Mouse (Mus musculus) kidney, postnatal 4 days (tissue): ENCODE measurements around the gene Brms1.
"Not testable (repeated sequence)": the region's sequence is repeated elsewhere in the genome, so short reads cannot be mapped to it uniquely, and the experiment has no call there.

ENCODE experiments used
- DNase-seq, 2 experiments: peaks; one replicate each; pipeline ENCODE4 v3.0.0; 2021; ENCODE audit warnings: mixed read lengths in 2 of 2

The Brms1 gene

DNA sequence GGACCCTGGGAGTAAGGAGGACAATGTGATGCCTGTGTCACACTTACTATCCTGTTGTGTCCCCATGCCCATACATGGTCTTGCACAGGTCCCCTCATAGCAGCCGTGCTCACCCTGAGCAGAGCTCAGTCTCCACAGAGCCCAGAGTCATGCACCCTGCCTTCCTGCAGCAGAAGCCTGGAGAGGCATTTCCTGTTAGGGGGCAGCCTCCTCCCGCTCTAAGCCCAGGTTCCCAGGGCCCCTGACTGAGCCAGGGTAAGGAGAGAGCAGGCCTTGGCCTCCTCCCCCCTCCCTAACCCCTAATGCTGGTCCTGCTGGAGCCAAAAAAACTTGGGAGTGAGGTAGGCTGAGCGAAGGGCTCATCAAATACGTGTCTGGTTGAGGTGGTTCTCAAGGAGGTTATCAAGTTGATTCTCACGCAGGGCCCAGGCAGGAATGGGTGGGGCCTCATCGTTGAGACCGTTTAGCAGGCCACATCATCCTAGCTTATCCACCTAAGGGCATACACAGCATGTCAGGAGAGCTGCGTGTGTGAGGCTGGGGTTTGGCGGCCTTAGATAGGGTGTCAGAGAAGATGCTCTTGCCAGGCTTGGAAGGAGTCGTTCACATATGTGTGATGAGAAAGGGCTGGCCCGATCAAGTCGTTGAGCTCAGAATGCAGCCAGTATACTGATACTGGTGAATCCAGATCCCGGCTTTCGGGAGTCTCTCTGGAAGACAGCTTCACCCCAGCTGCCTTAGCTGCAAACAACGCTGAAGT is 26.1 kb downstream of the Brms1 start:
- peak in 1 of 2 experiments; percentile 40 for DNase-seq

DNA sequence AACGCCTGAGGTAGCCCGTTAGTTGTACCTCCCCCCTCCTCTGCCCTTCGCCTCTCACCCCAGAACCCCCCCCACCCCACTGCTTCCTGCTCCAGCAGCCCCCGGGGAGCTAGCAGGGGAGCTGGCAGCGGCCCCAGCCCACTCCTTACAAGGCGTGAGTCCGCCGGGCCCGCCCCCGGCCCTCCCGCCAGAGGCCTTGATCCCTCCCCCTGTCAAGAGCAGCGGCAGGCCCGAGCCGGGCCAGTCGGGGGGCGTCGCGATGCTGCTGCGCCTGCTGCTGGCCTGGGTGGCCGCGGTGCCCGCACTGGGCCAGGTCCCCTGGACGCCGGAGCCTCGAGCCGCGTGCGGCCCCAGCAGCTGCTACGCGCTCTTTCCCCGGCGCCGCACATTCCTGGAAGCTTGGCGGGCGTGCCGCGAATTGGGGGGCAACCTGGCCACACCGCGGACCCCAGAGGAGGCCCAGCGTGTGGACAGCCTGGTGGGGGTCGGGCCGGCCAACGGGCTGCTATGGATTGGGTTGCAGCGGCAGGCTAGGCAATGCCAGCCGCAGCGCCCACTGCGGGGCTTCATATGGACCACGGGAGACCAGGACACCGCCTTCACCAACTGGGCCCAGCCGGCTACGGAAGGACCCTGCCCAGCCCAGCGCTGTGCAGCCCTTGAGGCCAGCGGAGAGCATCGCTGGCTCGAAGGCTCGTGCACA is 26.9 kb downstream of the Brms1 start, which contains the start of gene Cd248:
Cd248 (plus strand) TSS at position 212 of the 703 bp plus-strand sequence.
- peak; percentile 86 to 92 for DNase-seq

DNA sequence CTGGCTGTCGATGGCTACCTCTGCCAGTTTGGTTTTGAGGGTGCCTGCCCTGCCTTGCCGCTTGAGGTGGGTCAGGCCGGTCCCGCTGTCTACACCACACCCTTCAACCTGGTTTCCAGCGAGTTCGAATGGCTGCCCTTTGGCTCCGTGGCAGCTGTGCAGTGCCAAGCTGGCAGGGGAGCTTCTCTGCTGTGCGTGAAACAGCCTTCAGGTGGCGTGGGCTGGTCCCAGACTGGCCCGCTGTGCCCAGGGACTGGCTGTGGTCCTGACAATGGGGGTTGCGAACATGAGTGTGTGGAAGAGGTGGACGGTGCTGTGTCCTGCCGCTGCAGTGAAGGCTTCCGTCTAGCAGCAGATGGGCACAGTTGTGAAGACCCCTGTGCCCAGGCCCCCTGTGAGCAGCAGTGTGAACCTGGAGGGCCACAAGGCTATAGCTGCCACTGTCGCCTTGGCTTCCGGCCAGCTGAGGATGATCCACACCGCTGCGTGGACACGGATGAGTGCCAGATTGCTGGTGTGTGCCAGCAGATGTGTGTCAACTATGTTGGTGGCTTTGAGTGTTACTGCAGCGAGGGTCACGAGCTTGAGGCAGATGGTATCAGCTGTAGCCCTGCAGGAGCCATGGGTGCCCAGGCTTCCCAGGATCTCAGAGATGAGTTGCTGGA is 27.5 kb downstream of the Brms1 start:
- DNase-seq, result peak; percentile 52 to 56

DNA sequence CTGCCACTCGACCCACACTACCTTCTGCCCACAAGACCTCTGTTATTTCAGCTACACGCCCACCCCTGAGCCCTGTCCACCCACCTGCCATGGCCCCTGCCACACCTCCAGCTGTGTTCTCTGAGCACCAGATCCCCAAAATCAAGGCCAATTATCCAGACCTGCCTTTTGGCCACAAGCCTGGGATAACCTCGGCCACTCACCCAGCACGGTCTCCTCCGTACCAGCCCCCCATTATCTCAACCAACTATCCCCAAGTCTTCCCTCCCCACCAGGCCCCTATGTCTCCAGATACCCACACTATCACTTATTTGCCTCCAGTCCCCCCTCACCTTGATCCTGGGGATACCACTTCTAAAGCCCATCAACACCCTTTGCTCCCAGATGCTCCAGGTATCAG is 28.3 kb downstream of the Brms1 start:
- no peak for DNase-seq

DNA sequence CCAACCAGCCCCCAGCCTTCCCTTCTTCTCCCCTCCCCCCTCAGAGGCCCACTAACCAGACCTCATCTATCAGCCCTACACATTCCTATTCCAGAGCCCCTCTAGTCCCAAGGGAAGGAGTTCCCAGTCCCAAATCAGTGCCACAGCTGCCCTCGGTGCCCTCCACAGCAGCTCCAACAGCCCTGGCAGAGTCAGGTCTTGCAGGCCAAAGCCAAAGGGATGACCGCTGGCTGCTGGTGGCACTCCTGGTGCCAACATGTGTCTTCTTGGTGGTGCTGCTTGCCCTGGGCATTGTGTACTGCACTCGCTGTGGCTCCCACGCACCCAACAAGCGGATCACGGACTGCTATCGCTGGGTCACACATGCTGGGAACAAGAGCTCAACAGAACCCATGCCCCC is 28.8 kb downstream of the Brms1 start:
- no peak for DNase-seq

DNA sequence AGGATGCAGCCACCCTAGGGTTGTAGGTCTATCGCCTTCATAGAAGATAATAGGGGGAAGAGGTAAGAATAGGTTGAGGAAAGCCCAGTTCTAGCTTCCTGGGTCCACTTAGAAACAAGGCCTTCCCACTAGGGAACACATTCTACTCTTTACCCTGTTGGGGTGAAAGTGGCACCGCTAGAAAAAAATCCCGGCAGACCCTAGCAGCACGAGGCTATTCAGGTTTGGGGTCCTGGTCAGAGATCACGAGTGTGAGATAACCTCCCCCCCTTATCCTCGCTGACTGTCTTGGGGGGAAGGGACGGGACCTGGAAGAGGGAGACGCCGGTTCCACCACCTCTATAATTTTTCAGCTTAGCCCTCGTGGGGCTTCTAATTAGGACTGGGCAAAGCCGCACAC is 29.9 kb downstream of the Brms1 start:
- no peak for DNase-seq

DNA sequence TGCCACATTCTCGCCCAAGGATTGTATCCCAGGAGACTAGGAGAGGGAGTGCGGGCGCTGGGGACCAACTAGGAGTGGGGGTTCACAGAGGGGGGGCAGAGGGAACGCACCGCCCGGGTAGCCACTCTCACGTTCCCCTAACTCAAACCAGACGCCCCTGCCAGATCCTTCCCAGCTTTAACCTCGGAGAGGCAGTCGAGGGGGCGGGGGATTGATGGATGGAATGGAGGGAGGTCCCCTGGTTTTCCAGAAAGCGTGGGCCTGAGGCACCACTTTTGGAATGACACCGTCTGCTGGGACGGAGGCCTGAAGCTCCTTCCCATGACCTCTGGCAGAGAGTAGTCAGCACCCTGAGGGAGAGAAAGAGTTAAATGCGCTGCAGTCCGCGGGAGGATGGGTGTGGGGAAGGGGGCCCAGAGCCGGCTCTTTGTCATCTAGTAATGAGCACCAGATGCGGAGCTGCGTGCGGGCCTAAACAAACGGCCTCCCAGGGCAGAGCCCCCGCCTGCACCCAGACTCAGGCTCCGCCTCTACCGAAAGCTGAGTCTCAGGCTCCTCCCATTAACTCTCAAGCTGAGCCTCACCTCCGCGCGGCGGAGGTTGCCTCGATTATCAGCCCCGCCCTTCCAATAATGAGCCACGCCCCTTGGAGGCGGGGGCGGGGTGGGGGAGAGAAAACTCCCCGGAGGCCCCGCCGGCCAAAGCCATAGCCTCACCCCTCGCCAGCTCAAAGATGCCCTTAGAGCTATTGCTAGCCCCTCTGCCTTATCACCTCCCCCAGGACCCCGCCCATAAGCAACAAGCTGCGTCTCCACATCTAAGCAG is 30.6 kb downstream of the Brms1 start:
- peak; percentile 83 to 89 for DNase-seq

DNA sequence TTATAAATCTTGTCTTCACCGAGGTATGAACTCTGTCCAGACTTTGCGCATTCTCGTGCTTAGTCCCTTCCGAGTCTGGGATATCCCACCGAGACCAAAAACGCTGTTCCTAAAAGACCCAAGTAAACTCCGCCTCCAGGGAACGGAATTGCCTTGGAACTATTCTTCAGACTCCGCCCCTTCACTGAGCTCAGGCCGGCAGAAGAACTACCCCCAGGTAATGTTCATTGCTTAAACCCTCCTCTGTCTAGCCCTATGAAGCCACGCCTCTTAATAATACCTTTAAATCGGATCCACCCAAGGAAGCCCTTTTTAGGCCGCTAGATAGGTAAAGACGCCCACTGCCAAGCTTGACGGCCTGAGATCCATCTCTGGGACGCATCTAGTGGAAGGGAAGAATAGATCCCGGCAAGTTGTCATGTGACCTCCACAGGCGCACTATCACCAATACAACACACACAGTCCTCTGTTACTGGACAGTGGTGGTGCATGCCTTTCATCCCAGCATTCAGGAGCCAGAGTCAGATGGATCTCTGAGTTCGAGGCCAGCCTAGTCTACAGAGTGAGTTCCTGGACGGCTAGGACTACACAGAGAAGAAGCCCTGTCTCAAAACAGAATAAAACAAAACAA is 31.4 kb downstream of the Brms1 start:
- peak in 1 of 2 experiments; percentile 59 for DNase-seq

DNA sequence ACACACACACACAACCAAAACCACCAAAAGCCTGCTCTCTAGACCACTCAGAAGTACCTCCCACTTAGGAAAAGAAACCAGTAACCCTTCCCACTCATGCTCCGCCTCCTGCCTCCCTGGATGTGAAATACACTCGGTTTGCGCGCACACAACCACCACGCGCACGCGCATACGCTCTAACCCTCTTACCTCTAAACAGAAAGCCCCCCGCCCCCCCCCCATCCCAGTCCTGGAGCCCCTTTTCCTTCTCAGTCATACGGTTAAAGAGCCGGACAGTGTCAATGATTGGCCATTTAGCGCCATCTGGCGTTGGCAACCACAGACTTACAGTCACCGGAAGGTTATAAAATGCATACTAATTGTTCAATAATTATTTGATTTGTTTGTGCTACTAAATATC is 31.9 kb downstream of the Brms1 start:
- peak; percentile 84 to 85 for DNase-seq

DNA sequence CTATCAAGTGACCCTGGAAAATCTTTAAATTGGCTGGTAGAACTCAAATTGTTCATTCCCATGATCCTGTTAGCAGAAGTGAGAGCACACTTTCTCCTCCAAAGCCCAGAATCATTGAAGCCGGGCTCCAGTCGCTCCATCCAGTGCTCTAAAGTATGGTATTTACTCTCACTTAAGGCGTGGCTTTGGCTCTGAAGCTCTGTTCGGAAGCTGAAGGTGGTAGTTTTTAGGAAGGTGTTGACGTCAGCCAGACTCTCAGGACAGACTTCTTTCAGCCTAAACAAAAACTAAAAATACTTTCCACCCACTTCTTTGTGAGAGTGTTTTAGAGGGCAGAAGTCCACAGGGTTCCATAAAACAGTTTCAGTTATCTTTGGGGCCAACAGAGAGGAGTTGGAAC is 32.4 kb downstream of the Brms1 start:
- DNase-seq, result no peak

DNA sequence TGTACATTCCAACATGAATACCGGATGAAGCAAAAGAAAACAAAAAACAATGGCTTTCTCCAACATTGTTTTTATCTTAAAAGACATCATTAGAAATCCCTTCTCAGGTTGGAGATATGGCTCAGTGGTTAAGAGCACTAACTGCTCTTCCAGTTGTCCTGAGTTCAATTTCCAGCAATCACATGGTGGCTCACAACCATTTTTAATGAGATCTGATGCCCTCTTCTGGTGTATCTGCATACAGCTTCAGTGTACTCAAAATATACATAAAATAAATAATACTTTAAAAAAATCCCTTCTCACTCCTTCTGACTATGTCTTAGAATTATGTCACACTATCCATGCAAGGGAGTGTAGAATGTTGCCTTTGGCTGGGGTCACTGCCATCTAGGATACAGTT is 38.1 kb downstream of the Brms1 start:
- no peak for DNase-seq

DNA sequence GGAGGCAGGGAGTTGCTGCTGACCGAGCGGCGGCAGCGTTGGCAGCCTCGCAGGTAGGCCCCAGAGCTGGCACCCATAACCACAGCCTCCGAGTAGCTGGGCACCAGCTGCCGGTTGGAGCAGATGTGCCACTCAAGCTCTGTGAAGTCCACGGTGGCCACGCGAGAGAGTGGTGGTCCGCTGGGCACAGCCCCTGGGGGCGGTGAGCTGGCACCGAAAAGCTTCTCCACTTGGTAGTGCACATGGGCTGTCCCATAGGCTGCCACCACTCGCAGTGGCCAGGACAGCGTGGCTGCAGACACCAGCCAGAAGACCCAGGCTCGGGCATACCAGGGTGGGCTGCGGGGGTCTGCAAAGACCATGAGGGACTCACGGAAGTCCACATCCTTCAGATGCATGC is 40.9 kb downstream of the Brms1 start:
- no peak for DNase-seq

DNA sequence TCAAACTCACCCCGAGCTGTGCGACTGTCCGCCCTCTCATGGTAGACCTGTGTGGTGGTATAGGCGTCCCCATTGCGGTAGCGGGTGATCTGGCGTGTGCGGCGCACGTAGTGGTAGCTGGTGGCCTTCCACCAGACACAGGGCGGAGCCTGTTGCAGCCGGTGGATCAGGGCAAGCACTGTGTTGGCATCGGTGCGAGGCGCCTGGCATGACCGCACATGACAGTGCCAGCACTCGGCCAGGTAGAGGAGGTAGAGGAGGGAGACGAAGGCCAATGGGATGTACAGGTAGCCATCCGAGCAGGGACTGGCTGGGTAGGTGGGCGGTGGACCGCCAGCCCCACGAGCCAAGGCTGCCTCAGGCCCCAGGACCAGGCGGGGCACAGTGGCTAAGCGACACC is 41.4 kb downstream of the Brms1 start:
- DNase-seq, result no peak

DNA sequence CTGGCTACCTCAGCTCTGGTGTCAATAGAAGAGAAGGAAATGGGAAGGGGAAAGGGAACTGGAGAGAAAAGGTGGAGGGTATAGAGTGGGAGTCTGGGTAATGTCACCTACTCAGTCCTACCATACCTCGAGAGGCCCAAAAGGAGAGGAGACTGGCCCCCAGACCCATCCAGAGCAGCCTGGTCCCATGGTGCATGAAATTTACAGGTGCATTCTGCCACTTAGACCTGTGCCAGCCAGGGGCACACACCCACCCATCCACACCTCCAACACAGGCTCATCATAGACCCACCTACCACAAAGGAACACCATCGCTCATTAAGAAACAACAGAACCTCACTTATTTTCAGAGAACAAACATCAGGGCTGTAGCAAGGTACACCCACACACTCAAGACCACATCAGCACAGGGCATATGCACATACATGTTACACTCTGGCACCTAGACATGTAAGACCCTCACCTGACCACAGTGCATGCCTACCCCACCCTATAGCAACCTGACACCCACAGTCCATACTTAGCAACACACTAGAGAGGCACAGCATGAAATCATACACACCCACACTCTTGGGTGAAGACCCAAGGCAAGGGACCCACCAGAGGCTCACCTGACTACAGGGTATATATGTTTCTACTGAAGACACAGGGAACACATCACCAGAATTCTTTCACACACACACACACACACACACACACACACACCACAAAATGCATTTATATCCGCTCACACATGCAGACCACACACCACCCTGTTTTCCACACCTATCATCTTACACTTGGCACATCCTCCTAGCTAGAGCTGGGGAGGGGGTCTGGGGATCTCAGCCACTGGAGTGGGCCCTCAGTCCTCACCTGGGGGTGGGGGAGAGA is 43.0 kb downstream of the Brms1 start:
- DNase-seq, result no peak

DNA sequence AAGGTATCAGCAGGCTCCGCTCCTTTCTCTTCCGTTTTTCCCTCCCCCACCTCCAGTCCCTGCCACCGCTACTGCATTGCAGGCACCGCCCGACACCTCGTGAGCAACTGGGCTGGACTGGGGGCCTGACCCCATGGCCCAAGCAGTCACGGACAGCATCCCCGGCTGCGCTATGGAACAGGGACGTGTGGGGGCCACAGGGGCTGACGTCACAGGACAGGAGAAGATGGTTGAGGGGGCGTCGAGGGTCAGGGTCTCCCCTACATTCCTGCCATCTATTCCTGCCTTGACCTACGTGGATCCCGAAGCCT is 43.6 kb downstream of the Brms1 start:
- DNase-seq, result no peak

DNA sequence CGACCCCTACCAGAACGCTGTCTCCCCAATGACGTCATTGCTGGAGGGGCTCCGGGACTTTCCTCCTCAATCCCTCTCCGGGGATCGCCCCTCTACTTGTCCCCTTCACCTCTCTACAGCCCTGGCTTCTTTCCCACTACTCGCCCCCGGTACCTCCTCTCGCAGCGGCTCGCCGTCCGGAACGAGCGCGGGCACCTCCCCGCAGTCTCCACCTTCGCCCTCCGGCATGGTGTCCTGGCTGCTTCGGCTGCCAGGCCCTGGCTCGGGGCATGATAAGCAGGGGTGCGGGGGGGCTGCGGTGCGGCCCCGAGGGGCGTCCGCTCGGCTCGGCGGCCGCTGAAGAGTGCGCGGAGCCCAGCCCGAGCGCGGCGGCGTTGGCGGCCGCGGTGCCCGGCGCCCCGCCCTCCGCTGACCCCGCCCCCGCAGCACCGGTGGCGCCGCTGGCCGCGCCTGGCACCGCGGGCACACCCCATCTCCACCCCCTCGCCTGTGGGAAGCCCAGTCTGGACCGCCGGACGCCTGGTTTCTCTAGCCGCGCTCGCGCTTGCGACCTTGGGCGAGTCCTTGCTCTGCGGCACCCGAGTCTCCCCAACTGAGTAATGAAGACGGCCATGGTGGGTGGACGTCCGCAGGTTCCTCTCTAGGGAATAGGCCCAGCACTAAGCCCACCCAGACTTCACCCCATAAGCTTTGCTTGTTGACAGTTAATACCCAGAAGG is 44.1 kb downstream of the Brms1 start, which contains the start of gene Tmem151a:
Tmem151a (minus strand) TSS at position 387 of the 719 bp plus-strand sequence.
- DNase-seq, result peak; percentile 44 to 56

DNA sequence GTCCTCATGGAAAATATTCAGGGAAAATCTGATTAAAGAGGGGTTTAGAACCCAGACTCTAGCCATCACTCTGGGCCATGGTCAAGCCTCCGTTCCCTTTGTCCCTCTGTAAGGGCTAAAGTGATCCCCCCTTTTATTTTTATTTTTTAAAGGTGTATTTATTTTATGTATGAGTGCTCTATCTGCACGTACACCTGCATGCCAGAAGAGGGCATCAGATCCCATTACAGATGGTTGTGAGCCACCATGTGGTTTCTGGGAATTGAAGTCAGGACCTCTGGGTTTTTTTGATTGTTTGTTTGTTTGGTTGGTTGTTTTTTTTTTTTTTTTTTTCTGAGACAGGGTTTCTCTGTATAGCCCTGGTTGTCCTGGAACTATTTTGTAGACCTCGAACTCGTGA is 45.4 kb downstream of the Brms1 start:
- not testable (repeated sequence) for DNase-seq

DNA sequence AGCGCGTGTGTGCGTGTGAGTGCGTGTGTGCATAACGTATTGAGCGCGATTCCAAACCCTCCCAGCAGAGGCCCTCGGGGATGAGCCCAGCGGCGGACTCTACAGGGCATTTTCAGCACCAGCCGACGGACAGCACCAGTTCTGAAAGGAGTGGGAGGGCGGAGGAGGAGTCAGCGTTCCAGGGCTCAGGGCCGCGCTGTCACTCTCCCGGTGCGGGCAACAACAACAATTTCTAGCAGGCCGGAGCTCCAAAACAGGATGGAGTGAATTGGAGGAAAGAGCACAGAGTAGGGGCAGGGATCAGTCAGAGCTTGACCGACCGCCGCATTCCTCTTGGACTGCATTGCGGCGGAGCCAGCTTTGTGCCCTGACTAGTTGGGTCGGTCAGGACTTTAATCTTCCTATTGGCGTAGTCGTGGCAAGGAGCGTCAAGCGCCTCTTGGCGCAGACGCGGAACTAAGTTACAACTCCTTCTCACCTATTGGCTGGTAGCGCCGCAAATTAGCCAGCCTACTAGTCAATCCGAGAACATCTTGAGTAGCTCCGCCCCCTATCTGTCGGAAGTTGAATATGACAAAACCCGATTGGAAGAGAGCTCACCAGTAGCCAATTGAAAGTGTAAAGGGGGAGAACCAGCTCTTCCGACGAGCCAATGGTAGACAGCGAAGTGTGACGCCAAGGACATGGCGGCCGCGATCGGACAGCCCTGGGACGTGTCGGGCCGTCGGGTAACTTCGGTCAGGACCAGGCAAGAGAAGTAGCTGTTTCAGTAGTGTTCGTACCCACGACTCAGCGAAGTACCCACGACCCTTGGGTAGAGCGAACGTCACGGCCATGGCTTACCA is 47.0 kb downstream of the Brms1 start, which contains the start of gene Yif1a:
Yif1a (plus strand) TSS at position 655 of the 845 bp plus-strand sequence.
- peak; percentile 98 for DNase-seq

DNA sequence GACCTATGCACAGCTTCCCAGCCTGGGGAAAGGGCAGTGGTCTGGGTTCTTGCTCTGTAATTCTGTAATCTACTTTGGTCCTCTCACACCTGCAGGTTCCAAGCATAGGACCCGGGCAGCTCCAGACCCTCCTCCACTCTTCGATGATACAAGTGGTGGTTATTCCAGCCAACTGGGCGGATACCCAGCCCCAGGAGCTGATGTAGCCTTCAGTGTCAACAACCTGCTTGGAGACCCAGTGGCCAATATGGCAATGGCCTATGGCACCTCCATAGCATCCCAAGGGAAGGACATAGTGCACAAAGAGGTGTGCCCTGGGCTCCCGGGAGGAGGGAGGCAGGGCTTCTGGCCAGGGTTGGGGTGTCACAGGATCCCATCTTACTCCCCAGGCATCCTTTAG is 48.2 kb downstream of the Brms1 start:
- DNase-seq, result no peak

DNA sequence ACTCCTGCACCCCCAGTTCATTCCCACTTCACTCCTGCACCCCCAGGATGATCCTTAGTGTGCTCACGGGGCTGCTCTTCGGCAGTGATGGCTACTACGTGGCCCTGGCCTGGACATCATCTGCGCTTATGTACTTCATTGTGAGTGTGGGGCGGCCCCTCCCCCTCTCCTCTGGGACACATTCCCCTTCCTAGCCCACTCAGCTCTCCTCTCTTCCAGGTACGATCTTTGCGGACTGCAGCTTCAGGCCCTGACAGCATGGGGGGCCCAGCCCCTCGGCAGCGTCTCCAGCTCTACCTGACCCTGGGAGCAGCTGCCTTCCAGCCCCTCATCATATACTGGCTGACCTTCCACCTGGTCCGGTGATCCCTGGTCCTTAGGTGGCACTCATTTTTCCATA is 50.9 kb downstream of the Brms1 start:
- DNase-seq, result no peak
